Mouse (Mus musculus): ENCODE data around the gene Cep78. TPM values are rescaled to one million over a fixed set of nuclear protein-coding genes. Genes with fewer than 3 reads are reported as not detected.

The Cep78 gene
- polyA plus RNA-seq, 1 experiment from 2014 or later, result 4.3 TPM

- Histone ChIP-seq H3K4me1 (replicated peaks; ENCODE audit: control insufficient read depth, insufficient read depth, low read length) (no peaks in the 10 kb centered on the region), H3K9me3 (ENCODE audit: control insufficient read depth) (no peaks in the 10 kb centered on the region), H3K36me3 (ENCODE audit: control insufficient read depth, insufficient read depth) (peaks cover 6% of the 10 kb centered on the region; the same call in 1 of the 2 replicates), H3K4me3 (ENCODE audit: low read depth, low read length) (no peak overlapping the region), H3K4me2 (replicated peaks; ENCODE audit: low read depth) (no peak overlapping the region), H3K27ac (ENCODE audit: low read depth, low read length) (no peak overlapping the region), H3K27me3 (replicated peaks; ENCODE audit: control insufficient read depth, insufficient read depth, low read length) (no peaks in the 10 kb centered on the region), H3K9ac (ENCODE audit: low read depth, low read length) (no peak overlapping the region)
- no peak for ATAC-seq
- TF ChIP-seq CTCF (IDR thresholded peaks at IDR 0.05; ENCODE audit: low read depth), result no peak
- 93% methylated on average over 5 of the region's 5 CpGs for WGBS
Observed at GRCm38 (mm10) chr19:15908016-15908415, 76.8 kb downstream of the Cep78 start.

Other genes with a start within 250 kb of the Cep78 start
- gene Psat1, start 37.7 kb downstream of the Cep78 start, polyA plus RNA-seq (2015; fragmentation: Nextera tagmentation; extraction: Ambion mirVana), result 13.0 and 15.3 TPM in 2 replicates
- gene Gnaq, start 147.8 kb upstream of the Cep78 start, polyA plus RNA-seq (2015; fragmentation: Nextera tagmentation; extraction: Ambion mirVana), result 17.1 and 17.8 TPM in 2 replicates